Mouse (Mus musculus): ENCODE results near the gene Klf6.
A peak's percentile ranks its signal among the peaks of the same experiment; 100 is the strongest.

DNA sequence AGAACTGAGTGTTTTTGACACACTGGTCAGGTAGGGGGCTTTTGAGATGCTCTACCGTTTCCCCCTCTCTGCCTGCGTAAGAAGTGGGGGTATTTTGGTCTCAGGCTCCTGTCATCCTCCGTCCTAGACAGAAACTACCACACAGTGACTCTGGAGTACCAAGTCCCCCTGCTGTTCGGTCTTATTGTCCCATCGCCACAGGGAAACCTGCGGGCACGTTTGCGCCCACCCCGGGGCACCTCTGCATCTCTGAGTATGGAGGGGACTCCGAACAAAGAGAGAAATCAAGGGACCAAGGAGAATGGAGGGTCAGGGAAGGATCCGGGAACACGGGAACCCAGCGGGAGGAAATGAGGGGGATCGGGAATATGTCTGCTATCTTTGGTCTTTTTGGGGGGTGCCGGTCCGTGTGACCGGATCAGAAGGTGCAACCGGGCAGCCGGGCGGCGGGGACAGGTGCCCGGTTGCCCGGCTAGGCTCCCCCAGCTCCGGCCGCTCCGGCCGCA is 578 bp upstream of the Klf6 start:
- TF ChIP-seq USF1 (IDR thresholded peaks at IDR 0.05; ENCODE audit: low read depth): no peak
- TF ChIP-seq POLR2A (IDR thresholded peaks at IDR 0.05; ENCODE audit: insufficient read length, low read depth): peak; percentile 89
- no peak for TF ChIP-seq POLR2AphosphoS2 (IDR thresholded peaks at IDR 0.05; ENCODE audit: insufficient read length, low read depth)
- no peak for TF ChIP-seq E2F4 (IDR thresholded peaks at IDR 0.05; ENCODE audit: insufficient read depth)
- no peak for TF ChIP-seq MAX (IDR thresholded peaks at IDR 0.05; ENCODE audit: low read depth)
- TF ChIP-seq TCF12 (IDR thresholded peaks at IDR 0.05; ENCODE audit: insufficient read depth, poor library complexity, severe bottlenecking): no peak
- no peak for TF ChIP-seq REST (IDR thresholded peaks at IDR 0.05; ENCODE audit: insufficient read depth, insufficient read length)
- TF ChIP-seq MYOG (IDR thresholded peaks at IDR 0.05; ENCODE audit: control insufficient read depth in 1 of 3, insufficient read depth in 1 of 3, insufficient read length in 2 of 3, low read depth in 2 of 3): peak in 1 of 3 experiments; percentile 39
- peak in 2 of 3 experiments; percentile 16 to 30 for TF ChIP-seq MYOD1 (IDR thresholded peaks at IDR 0.05; ENCODE audit: control insufficient read depth in 1 of 3, insufficient read length in 2 of 3, low read depth in 2 of 3)
